Mouse (Mus musculus) midbrain, embryonic 12.5 days (tissue): ENCODE data around the gene Wdr44. TPM values are rescaled to one million over a fixed set of nuclear protein-coding genes. Genes with fewer than 3 reads are reported as not detected.

Source experiments
- ATAC-seq: fragments of 200-750 bp; cut with Nextera tagmentation; 2 replicates; pipeline ENCODE4 v1.8.0; 2017; ENCODE audit warnings: low read depth, moderate TSS enrichment, moderate library complexity; ENCODE audit not compliant: low FRiP score
- H3K27ac ChIP-seq: fragments of 300-500 bp; sonication (generic); replicated peaks from 2 replicates; pipeline ENCODE4 v1.5.1; 2016; ENCODE audit warnings: mild to moderate bottlenecking
- H3K27me3 ChIP-seq: fragments of 300-500 bp; sonication (generic); 2 replicates; pipeline ENCODE4 v1.6.1; 2016; ENCODE audit warnings: mild to moderate bottlenecking
- H3K36me3 ChIP-seq: fragments of 300-500 bp; sonication (generic); 2 replicates; pipeline ENCODE4 v1.6.1; 2016
- H3K4me1 ChIP-seq: fragments of 300-500 bp; sonication (generic); 2 replicates; pipeline ENCODE4 v1.6.1; 2016
- H3K4me2 ChIP-seq: fragments of 300-500 bp; sonication (generic); replicated peaks from 2 replicates; pipeline ENCODE4 v1.6.1; 2016; ENCODE audit warnings: mild to moderate bottlenecking, moderate library complexity
- H3K4me3 ChIP-seq: fragments of 300-500 bp; sonication (generic); 2 replicates; pipeline ENCODE4 v1.5.1; 2016; ENCODE audit warnings: mild to moderate bottlenecking
- H3K9ac ChIP-seq: fragments of 300-500 bp; sonication (generic); replicated peaks from 2 replicates; pipeline ENCODE4 v1.6.1; 2016; ENCODE audit warnings: mild to moderate bottlenecking, moderate library complexity
- H3K9me3 ChIP-seq: fragments of 300-500 bp; sonication (generic); 2 replicates; pipeline ENCODE4 v1.6.1; 2016; ENCODE audit warnings: mild to moderate bottlenecking
- WGBS: fragments of 180-500 bp; shearing (Covaris S2); methylation state at CpG from one replicate; pipeline ENCODE4 v1.1.7; 2016; 5-methylcytosine and 5-hydroxymethylcytosine counted together
- polyA plus RNA-seq: library from polyadenylated mRNA; unstranded; fragments of >200 nt; fragmentation: Nextera tagmentation; extraction: Ambion mirVana; gene quantifications from 2 replicates; pipeline ENCODE4 v1.2.1, GENCODE M21; 2016

Wdr44 gene
- polyA plus RNA-seq: 8.8 and 9.3 TPM in 2 replicates

DNA sequence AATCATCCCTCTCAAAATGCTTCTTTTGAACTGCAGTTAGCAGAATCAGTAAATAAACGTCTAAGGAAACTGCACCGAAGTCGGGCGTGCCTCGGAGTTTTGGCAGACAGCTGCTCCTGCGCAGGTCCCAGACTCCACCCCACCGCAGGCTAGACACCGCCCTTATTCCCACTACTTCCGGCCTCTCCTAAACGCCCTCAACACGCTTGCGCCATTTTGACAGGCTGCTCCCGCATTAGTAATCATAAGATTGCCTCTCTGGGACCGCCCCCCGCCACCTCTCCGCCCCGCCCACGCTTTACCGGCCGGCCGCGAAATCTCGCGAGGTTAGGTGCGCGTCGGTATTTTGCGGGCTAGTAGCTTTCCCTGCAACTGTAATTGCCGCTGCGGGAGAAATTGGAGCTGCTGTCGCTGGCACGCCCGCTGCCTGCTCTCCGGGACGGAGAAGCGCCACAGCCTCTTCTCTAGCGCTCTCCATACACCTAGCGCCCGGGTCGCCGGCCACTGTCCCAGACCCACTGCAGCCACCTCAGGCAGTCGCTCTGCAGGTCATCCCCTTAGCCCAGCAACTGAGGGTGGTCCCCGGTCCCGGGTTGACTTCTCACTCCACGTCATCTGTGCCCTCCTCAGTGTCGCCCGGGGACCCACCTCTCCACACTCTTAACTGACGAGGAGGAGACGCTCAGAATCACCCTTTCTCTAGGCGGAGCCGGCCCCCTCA is at the start of gene Wdr44:
Gene Wdr44, plus strand, starts transcription at position 330 of the 721 bp plus-strand sequence.
- Histone ChIP-seq H3K27ac (peak within 1 kb of the TSS; percentile 80), H3K4me1 (no peaks in the 10 kb centered on the region), H3K4me3 (peak within 1 kb of the TSS; percentile 58), H3K27me3 (no peaks in the 10 kb centered on the region), H3K9me3 (no peaks in the 10 kb centered on the region), H3K36me3 (no peaks in the 10 kb centered on the region), H3K4me2 (peak within 1 kb of the TSS; percentile 54), H3K9ac (peak within 1 kb of the TSS; percentile 59)
- ATAC-seq: peak; percentile 99
- WGBS: 15% methylated on average over 51 of the region's 51 CpGs

- WGBS: 76% methylated on average over 1 of the region's 1 CpGs
- no peak overlapping the region for H3K27ac ChIP-seq
- H3K36me3 ChIP-seq: no peaks in the 10 kb centered on the region
- no peak overlapping the region for H3K4me3 ChIP-seq
- H3K4me1 ChIP-seq: no peaks in the 10 kb centered on the region
- no peak for ATAC-seq
- H3K27me3 ChIP-seq: no peaks in the 10 kb centered on the region
- no peaks in the 10 kb centered on the region for H3K9me3 ChIP-seq
- H3K9ac ChIP-seq: no peak overlapping the region
- no peak overlapping the region for H3K4me2 ChIP-seq
Measured at GRCm38 (mm10) chrX:23648371-23648770, 44.5 kb upstream of the Wdr44 start.

DNA sequence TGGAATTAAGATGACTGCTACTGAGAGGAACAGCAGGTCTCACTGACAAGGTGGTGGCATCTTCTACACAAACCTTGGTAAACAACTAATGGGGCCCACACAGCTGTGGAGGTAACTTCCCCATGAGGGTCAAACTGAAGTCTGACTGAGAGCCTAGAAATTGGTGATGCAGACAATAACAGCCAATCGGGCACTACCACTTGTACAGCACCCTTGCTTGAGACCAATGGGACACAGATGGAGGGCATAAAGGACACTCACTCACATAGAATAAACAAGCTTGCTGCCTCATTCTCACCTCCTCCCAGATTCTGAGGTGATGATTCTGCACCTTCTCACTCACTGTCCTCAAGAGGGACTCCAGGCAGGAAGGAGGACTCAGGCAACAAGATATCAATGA is 30.6 kb upstream of the Wdr44 start:
- Histone ChIP-seq H3K27ac (no peak overlapping the region), H3K9ac (no peak overlapping the region), H3K4me1 (no peaks in the 10 kb centered on the region), H3K36me3 (no peaks in the 10 kb centered on the region), H3K27me3 (no peaks in the 10 kb centered on the region), H3K9me3 (no peaks in the 10 kb centered on the region), H3K4me2 (no peak overlapping the region), H3K4me3 (no peak overlapping the region)
- no peak for ATAC-seq
- 100% methylated on average over 1 of the region's 1 CpGs for WGBS

DNA sequence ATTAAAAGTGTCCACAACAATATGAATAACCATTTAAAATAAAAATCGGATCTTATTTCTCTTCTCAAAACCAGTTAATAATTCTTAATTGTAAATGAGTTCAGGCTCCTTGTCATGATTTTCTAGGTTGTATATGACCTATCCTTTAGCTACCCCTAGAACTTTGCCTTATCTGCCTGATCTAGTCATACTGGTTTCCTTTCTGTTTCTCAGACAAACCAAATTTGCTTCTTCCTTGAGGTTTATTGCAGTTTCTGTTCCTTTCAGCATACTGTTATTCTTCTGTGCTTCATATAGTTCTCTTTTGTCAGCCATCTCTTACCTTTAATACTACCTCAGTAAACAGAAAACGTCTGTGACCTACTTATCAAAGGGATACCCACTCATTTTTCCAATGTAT is 19.7 kb upstream of the Wdr44 start:
- no peak overlapping the region for H3K4me2 ChIP-seq
- H3K36me3 ChIP-seq: no peaks in the 10 kb centered on the region
- no peaks in the 10 kb centered on the region for H3K9me3 ChIP-seq
- H3K27ac ChIP-seq: no peak overlapping the region
- H3K27me3 ChIP-seq: no peaks in the 10 kb centered on the region
- no peak for ATAC-seq
- no peaks in the 10 kb centered on the region for H3K4me1 ChIP-seq
- no peak overlapping the region for H3K4me3 ChIP-seq
- 82% methylated on average over 2 of the region's 2 CpGs for WGBS
- no peak overlapping the region for H3K9ac ChIP-seq

DNA sequence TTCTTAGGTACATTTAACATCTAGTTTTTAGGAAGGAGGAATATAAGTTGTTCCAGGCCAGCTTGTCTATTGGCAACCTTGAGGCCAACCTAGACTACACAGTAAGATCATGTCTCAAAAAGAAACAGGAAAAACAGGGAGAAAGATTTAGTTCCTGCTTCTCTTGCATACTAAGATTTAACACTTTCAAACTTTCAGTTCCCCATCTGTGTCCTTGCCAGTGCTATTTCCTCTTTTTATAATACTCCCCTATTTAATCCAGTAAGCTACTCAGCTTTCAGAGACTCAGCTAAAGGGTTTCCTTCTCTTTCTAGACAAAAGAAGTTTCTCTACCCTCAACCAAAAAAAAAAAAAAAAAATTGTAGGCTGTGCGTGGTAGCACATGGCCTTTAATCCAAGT is 17.4 kb upstream of the Wdr44 start:
- no peak overlapping the region for H3K9ac ChIP-seq
- no peak overlapping the region for H3K4me2 ChIP-seq
- no peak overlapping the region for H3K4me3 ChIP-seq
- H3K9me3 ChIP-seq: no peaks in the 10 kb centered on the region
- 55% methylated on average over 1 of the region's 1 CpGs for WGBS
- no peak for ATAC-seq
- H3K27me3 ChIP-seq: no peaks in the 10 kb centered on the region
- H3K4me1 ChIP-seq: no peaks in the 10 kb centered on the region
- H3K36me3 ChIP-seq: no peaks in the 10 kb centered on the region
- H3K27ac ChIP-seq: no peak overlapping the region

GRCm38 (mm10) chrX:23676583-23676982 is 16.3 kb upstream of the Wdr44 start:
- Histone ChIP-seq H3K27me3 (no peaks in the 10 kb centered on the region), H3K27ac (no peak overlapping the region), H3K36me3 (no peaks in the 10 kb centered on the region), H3K4me2 (no peak overlapping the region), H3K9ac (no peak overlapping the region), H3K4me1 (no peaks in the 10 kb centered on the region), H3K9me3 (no peaks in the 10 kb centered on the region), H3K4me3 (no peak overlapping the region)
- no peak for ATAC-seq
- 66% methylated on average over 2 of the region's 2 CpGs for WGBS

DNA sequence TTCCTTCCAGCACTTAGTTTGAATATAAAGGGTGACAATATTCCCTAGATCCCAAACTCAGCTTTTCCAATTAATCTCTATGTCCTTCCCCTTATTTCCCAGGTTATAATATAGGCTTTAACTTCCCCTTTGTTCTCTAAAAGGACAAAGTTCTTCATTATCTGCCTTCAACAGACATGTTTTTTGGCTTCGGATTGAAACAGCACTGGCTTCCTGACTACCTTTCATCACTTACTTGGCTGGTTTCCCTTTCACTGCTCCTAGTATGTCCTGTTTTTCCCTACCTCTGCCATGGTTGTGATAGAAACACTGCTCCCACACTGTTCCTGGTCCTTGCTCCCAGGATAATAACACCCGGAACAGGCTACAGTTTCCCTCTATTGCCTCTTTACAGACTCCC is 15.3 kb upstream of the Wdr44 start:
- Histone ChIP-seq H3K9ac (no peak overlapping the region), H3K36me3 (no peaks in the 10 kb centered on the region), H3K4me2 (no peak overlapping the region), H3K4me3 (no peak overlapping the region), H3K9me3 (no peaks in the 10 kb centered on the region), H3K4me1 (no peaks in the 10 kb centered on the region), H3K27me3 (no peaks in the 10 kb centered on the region), H3K27ac (no peak overlapping the region)
- no peak for ATAC-seq
- 75% methylated on average over 2 of the region's 2 CpGs for WGBS

GRCm38 (mm10) chrX:23692336-23692721 is 522 bp upstream of the Wdr44 start:
- Histone ChIP-seq H3K27me3 (no peaks in the 10 kb centered on the region), H3K4me3 (peak overlapping the region; percentile 58), H3K36me3 (no peaks in the 10 kb centered on the region), H3K4me1 (no peaks in the 10 kb centered on the region), H3K27ac (no peak overlapping the region), H3K9me3 (no peaks in the 10 kb centered on the region), H3K9ac (no peak overlapping the region), H3K4me2 (peak overlapping the region; percentile 47)
- WGBS: 32% methylated on average over 5 of the region's 5 CpGs
- no peak; the same call in none of the 2 replicates for ATAC-seq

DNA sequence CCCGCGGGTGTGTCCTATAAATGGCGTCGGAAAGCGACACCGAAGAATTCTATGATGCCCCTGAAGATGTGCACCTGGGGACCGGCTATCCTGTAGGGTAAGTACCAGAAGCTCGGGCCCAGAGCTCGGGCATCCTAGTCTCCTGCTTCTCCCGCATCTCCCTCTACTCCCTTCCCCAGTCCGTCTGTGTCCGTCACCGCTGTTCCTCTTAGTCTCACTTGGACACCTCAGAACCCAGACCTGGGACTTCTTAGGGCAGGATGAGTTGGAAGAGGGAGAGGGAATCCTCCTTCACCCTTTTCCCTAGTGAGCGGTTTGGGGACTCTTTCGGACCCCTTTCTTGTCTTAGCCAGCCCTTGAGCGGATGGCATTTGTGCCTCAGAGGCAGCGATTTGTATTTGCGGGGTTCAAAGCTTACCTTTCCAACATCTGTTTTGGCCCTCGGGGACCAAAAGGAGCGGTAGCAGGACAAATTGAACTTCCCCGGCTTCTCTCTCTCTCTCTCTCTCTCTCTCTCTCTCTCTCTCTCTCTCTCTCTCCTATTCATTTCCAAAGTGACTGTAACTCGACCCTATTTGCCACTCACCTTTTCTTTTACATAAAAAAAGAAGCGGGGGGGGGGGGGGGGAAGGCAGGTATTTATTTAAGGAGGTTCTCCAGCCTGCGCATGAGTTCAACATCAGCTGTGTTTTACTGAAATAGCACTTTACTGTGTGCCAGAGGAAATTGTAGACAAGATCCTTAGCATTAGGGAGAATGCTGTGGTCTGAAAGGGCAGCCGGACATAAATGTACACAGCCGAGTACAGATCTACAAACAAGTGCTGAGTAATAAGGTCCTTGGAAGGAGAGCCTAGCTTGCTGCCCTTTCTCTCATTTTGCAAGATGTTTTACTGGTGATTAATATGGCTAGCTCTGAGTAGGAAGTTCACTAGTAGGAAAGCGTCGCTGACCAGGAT is 871 bp downstream of the Wdr44 start:
- H3K9me3 ChIP-seq: no peaks in the 10 kb centered on the region
- H3K4me2 ChIP-seq: peak overlapping the region; percentile 54
- no peak for ATAC-seq
- H3K4me3 ChIP-seq: peak overlapping the region; percentile 58
- H3K36me3 ChIP-seq: no peaks in the 10 kb centered on the region
- no peaks in the 10 kb centered on the region for H3K27me3 ChIP-seq
- no peaks in the 10 kb centered on the region for H3K4me1 ChIP-seq
- WGBS: 17% methylated on average over 28 of the region's 28 CpGs
- peak overlapping the region; percentile 59 for H3K9ac ChIP-seq
- H3K27ac ChIP-seq: peak overlapping the region; percentile 80

GRCm38 (mm10) chrX:23694588-23694987 is 1.7 kb downstream of the Wdr44 start:
- H3K36me3 ChIP-seq: no peaks in the 10 kb centered on the region
- H3K4me2 ChIP-seq: peak overlapping the region; percentile 54; the same call in 1 of the 2 replicates
- no peaks in the 10 kb centered on the region for H3K27me3 ChIP-seq
- H3K4me3 ChIP-seq: no peak overlapping the region
- no peaks in the 10 kb centered on the region for H3K9me3 ChIP-seq
- no peak overlapping the region for H3K9ac ChIP-seq
- H3K4me1 ChIP-seq: no peaks in the 10 kb centered on the region
- 78% methylated on average over 3 of the region's 3 CpGs for whole genome bisulfite sequencing
- H3K27ac ChIP-seq: no peak overlapping the region
- no peak for ATAC-seq

- H3K9me3 ChIP-seq: no peaks in the 10 kb centered on the region
- H3K4me2 ChIP-seq: no peak overlapping the region
- no peaks in the 10 kb centered on the region for H3K27me3 ChIP-seq
- H3K36me3 ChIP-seq: no peaks in the 10 kb centered on the region
- H3K27ac ChIP-seq: no peak overlapping the region
- H3K9ac ChIP-seq: no peak overlapping the region
- no peak for ATAC-seq
- H3K4me1 ChIP-seq: no peaks in the 10 kb centered on the region
- H3K4me3 ChIP-seq: no peak overlapping the region
Measured at GRCm38 (mm10) chrX:23695109-23695508, 2.3 kb downstream of the Wdr44 start.

GRCm38 (mm10) chrX:23697346-23697745 is 4.5 kb downstream of the Wdr44 start:
- Histone ChIP-seq H3K4me1 (no peaks in the 10 kb centered on the region), H3K4me2 (no peak overlapping the region), H3K27ac (no peak overlapping the region), H3K9ac (no peak overlapping the region), H3K36me3 (no peaks in the 10 kb centered on the region), H3K27me3 (no peaks in the 10 kb centered on the region), H3K4me3 (no peak overlapping the region), H3K9me3 (no peaks in the 10 kb centered on the region)
- WGBS: 97% methylated on average over 2 of the region's 2 CpGs
- no peak for ATAC-seq
